Mouse (Mus musculus) lung, adult 2 months (tissue): ENCODE results near the gene Commd1.

Experiments
- CTCF ChIP-seq: fragments of 200-500 bp; IDR thresholded peaks from 2 replicates; pipeline ENCODE4 v1.5.1; 2011; ENCODE audit warnings: mild to moderate bottlenecking, low read length, control low read depth; ENCODE audit not compliant: insufficient read depth
- POLR2A ChIP-seq: fragments of 200-500 bp; IDR thresholded peaks from 2 replicates; pipeline ENCODE4 v1.6.1; 2011; ENCODE audit warnings: low read depth, mild to moderate bottlenecking, control low read depth, low read length, borderline replicate concordance; ENCODE audit errors: extremely low read depth

DNA sequence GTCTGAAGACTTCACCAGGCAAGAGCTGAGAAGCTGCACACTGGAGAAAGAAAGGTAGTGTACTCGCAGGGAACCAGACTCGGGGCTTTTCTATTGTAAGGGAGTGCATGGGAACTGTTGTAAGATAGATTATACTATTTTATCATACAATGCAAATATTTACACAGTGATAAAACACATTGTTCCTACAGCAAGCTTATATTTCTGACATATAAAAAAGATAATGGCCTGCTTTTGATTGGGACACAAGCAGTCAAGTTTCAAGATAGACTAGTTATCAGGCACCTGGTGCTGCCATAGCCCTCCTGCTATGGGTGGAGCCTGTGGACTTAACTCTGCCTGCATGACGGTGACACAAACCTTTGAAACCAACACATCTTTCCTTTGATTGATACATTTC is 46.8 kb upstream of the Commd1 start:
- TF ChIP-seq CTCF, result no peak
- TF ChIP-seq POLR2A, result no peak
